Mouse (Mus musculus) cerebellum, adult 2 months (tissue): ENCODE measurements around the gene Tmem120b. TPM values are rescaled to one million over a fixed set of nuclear protein-coding genes. Genes with fewer than 3 reads are reported as not detected.

ENCODE experiments used
- DNase-seq, 2 experiments: peaks; one replicate each; pipeline ENCODE4 v3.0.0; 2021
- H3K27ac ChIP-seq: fragments of 200-500 bp; 2 replicates; pipeline ENCODE4 v1.5.1; 2012; ENCODE audit warnings: low read length, control low read depth, inconsistent platforms; ENCODE audit not compliant: insufficient read depth
- H3K27me3 ChIP-seq: fragments of 200-500 bp; 2 replicates; pipeline ENCODE4 v1.6.1; 2012; ENCODE audit warnings: inconsistent platforms, mild to moderate bottlenecking, low read length, moderate library complexity; ENCODE audit not compliant: control insufficient read depth, insufficient read depth
- H3K4me1 ChIP-seq: fragments of 200-500 bp; 2 replicates; pipeline ENCODE4 v1.6.1; 2011; ENCODE audit warnings: low read length; ENCODE audit not compliant: control insufficient read depth, insufficient read depth
- H3K4me3 ChIP-seq: fragments of 200-500 bp; replicated peaks from 2 replicates; pipeline ENCODE3; 2011; ENCODE audit warnings: mild to moderate bottlenecking, low read depth, low read length, control low read depth; ENCODE audit not compliant: insufficient read depth
- CTCF ChIP-seq: fragments of 200-500 bp; IDR thresholded peaks from 2 replicates; pipeline ENCODE4 v1.5.1; 2011; ENCODE audit warnings: low read depth, mild to moderate bottlenecking, control low read depth, low read length, moderate library complexity, borderline replicate concordance; ENCODE audit not compliant: insufficient read depth
- POLR2A ChIP-seq: fragments of 200-500 bp; IDR thresholded peaks from 2 replicates; pipeline ENCODE4 v1.6.1; 2011; ENCODE audit warnings: low read length, control low read depth, borderline replicate concordance; ENCODE audit not compliant: insufficient read depth
- WGBS: fragments of 180-500 bp; shearing (Covaris S2); methylation state at CpG from one replicate; pipeline ENCODE4 v1.1.7; 2018; 5-methylcytosine and 5-hydroxymethylcytosine counted together
- polyA plus RNA-seq: library from polyadenylated mRNA; depleted of rRNA; stranded (reverse); fragments of >200 nt; gene quantifications from 2 replicates; pipeline ENCODE4 v1.2.3, GENCODE M21; 2012

Gene Tmem120b
- polyA plus RNA-seq, 1 experiment: 21.8 TPM

- WGBS: 23% methylated on average over 13 of the region's 13 CpGs
- H3K4me3 ChIP-seq: no peak overlapping the region
- H3K27me3 ChIP-seq: no peaks in the 10 kb centered on the region
- peaks cover 26% of the 10 kb centered on the region for H3K4me1 ChIP-seq
- TF ChIP-seq CTCF (no peak), POLR2A (no peak)
- no peak overlapping the region for H3K27ac ChIP-seq
- peak; percentile 59 to 61 for DNase-seq
These were observed 15.3 kb downstream of the Tmem120b start for GRCm38 (mm10) chr5:123083340-123084050.

- DNase-seq: no peak
- Histone ChIP-seq H3K4me1 (peaks cover 33% of the 10 kb centered on the region), H3K4me3 (no peak overlapping the region), H3K27ac (no peak overlapping the region), H3K27me3 (no peaks in the 10 kb centered on the region)
- TF ChIP-seq CTCF (no peak), POLR2A (no peak)
- WGBS: 86% methylated on average over 2 of the region's 2 CpGs
These were observed 18.3 kb downstream of the Tmem120b start for GRCm38 (mm10) chr5:123086501-123086900.

- DNase-seq: peak; percentile 54 to 56
- WGBS: 15% methylated on average over 4 of the region's 4 CpGs
- Histone ChIP-seq H3K27ac (peak overlapping the region; percentile 68; the same call in 1 of the 2 replicates), H3K4me3 (no peak overlapping the region), H3K27me3 (no peaks in the 10 kb centered on the region), H3K4me1 (peaks cover 24% of the 10 kb centered on the region)
- no peak for TF ChIP-seq POLR2A
- TF ChIP-seq CTCF: no peak
These were observed 20.6 kb downstream of the Tmem120b start for GRCm38 (mm10) chr5:123088784-123089183.

GRCm38 (mm10) chr5:123090560-123091306, 22.5 kb downstream of the Tmem120b start:
- TF ChIP-seq POLR2A (no peak), CTCF (no peak)
- no peak for DNase-seq
- peaks cover 19% of the 10 kb centered on the region for H3K4me1 ChIP-seq
- no peaks in the 10 kb centered on the region for H3K27me3 ChIP-seq
- 73% methylated on average over 10 of the region's 10 CpGs for WGBS
- H3K27ac ChIP-seq: peak overlapping the region; percentile 19; the same call in 1 of the 2 replicates
- H3K4me3 ChIP-seq: no peak overlapping the region

GRCm38 (mm10) chr5:123093077-123093633, 24.9 kb downstream of the Tmem120b start:
- 85% methylated on average over 14 of the region's 14 CpGs for WGBS
- TF ChIP-seq CTCF: no peak
- TF ChIP-seq POLR2A: no peak
- H3K27me3 ChIP-seq: no peaks in the 10 kb centered on the region
- DNase-seq: no peak
- H3K4me1 ChIP-seq: peaks cover 19% of the 10 kb centered on the region
- H3K4me3 ChIP-seq: no peak overlapping the region
- H3K27ac ChIP-seq: no peak overlapping the region

GRCm38 (mm10) chr5:123094238-123094991, 26.2 kb downstream of the Tmem120b start:
- H3K4me1 ChIP-seq: peaks cover 7% of the 10 kb centered on the region; the same call in 1 of the 2 replicates
- 43% methylated on average over 25 of the region's 25 CpGs for WGBS
- no peaks in the 10 kb centered on the region for H3K27me3 ChIP-seq
- no peak overlapping the region for H3K4me3 ChIP-seq
- no peak for TF ChIP-seq POLR2A
- TF ChIP-seq CTCF: no peak
- peak in 1 of 2 experiments; percentile 50 for DNase-seq
- no peak overlapping the region for H3K27ac ChIP-seq

- Histone ChIP-seq H3K27ac (no peak overlapping the region), H3K4me3 (no peak overlapping the region), H3K4me1 (peaks cover 5% of the 10 kb centered on the region; the same call in 1 of the 2 replicates), H3K27me3 (no peaks in the 10 kb centered on the region)
- 87% methylated on average over 8 of the region's 8 CpGs for WGBS
- no peak for TF ChIP-seq POLR2A
- TF ChIP-seq CTCF: no peak
- DNase-seq: no peak
These were observed 28.1 kb downstream of the Tmem120b start for GRCm38 (mm10) chr5:123096299-123096698.
